Mouse (Mus musculus) cortical plate, adult 2 months (tissue): ENCODE measurements around the gene Spag17. TPM values are rescaled to one million over a fixed set of nuclear protein-coding genes. Genes with fewer than 3 reads are reported as not detected.

Source experiments
- H3K27ac ChIP-seq: fragments of 200-500 bp; 2 replicates; pipeline ENCODE4 v1.5.1; 2012; ENCODE audit warnings: low read length, control low read depth, inconsistent platforms; ENCODE audit not compliant: insufficient read depth
- H3K4me1 ChIP-seq: fragments of 200-500 bp; 2 replicates; pipeline ENCODE4 v1.6.1; 2011; ENCODE audit warnings: low read length; ENCODE audit not compliant: control insufficient read depth, insufficient read depth
- H3K4me3 ChIP-seq: fragments of 200-500 bp; 2 replicates; pipeline ENCODE4 v1.5.1; 2011; ENCODE audit warnings: mild to moderate bottlenecking, low read length, control low read depth; ENCODE audit not compliant: insufficient read depth
- CTCF ChIP-seq: fragments of 200-500 bp; IDR thresholded peaks from 2 replicates; pipeline ENCODE4 v1.5.1; 2011; ENCODE audit warnings: mild to moderate bottlenecking, control low read depth, low read length; ENCODE audit not compliant: insufficient read depth; ENCODE audit errors: extremely low read depth
- POLR2A ChIP-seq: fragments of 200-500 bp; IDR thresholded peaks from 2 replicates; pipeline ENCODE4 v1.6.1; 2011; ENCODE audit warnings: mild to moderate bottlenecking, low read length, control low read depth; ENCODE audit not compliant: insufficient read depth; ENCODE audit errors: extremely low read depth
- polyA plus RNA-seq: library from polyadenylated mRNA; depleted of rRNA; stranded (reverse); fragments of >200 nt; gene quantifications from 2 replicates; pipeline ENCODE4 v1.2.3, GENCODE M21; 2012; rRNA removed

Gene Spag17
- polyA plus RNA-seq, result 0.04 and 0.10 TPM in 2 replicates

DNA sequence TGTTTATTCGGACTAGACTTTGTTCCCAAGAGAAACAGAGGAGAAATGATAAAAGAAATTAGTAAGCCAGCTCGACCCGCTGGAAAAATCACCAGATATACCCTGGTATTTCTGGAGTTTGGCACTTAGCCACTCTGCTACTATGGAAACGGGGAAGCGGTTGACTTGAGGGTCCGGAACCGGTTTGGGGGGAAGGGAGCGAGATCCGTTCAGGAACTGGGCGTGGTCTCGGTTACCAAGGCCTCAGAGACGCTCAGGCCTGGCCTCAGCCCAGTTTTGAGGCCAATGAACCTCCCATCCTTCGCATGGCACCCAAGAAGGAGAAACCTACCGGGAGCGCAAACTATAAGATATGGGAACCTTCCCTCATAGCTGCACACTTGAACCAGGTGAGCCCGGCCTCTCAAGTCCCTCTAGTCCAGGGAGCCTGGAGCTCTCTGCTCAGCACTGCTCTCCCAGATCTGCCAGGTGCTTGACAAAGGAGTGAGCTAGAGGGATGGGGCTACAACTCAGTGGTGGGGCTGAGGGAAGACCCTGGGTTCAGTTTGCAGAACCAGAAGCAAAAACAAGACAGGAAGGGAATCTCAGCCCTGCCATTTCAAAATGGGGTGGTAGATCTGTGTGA lies at the start of gene Spag17:
Gene Spag17 (plus strand): TSS at position 220 of the 625 bp plus-strand sequence.
- TF ChIP-seq POLR2A, result no peak
- TF ChIP-seq CTCF, result no peak
- no peaks in the 10 kb centered on the region for H3K4me1 ChIP-seq

DNA sequence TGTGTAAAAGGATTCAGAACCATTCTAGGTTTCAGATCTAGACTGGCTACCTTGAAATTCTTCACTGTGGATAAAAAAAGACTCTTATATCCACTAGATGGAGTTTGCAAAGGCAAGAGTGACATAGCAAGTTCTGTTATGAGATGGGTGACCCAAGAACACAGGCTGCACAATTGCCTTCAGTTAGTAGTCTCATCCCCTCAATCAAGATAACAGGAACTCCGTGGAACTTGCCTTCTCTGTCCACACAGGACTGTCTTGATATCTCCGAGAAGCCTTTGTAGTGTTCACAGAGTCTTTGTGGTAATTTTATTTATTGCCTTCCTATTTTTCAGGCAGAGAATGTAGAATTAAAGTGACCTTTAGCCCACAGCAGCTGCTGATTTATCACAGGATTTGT lies 42.9 kb upstream of the Spag17 start:
- Histone ChIP-seq H3K4me3 (no peak overlapping the region), H3K27ac (no peak overlapping the region), H3K4me1 (no peaks in the 10 kb centered on the region)
- TF ChIP-seq POLR2A (no peak), CTCF (no peak)

More for the DNA sequence above, at the start of gene Spag17:
- Histone ChIP-seq H3K27ac (no peak within 1 kb of the TSS), H3K4me3 (no peak within 1 kb of the TSS)

DNA sequence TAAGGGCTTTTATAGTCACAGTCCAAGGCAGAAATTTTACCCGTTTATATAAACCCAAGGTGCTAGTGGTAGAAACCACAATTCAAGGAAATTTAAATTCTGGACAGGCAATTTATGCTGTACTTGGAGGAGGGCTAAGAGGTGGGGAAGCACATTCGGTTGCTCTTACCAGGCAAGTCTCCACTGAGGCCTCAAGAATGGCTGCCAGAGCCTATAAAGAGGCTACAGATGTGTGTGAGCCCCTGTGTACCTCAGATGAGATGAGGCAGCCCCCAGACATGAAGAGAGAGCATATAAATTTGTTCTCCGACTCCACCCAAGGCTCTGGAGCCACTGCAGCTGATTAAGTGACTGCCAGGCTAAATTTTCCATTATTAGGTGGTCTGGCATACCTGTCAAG lies 42.4 kb upstream of the Spag17 start:
- TF ChIP-seq POLR2A (no peak), CTCF (no peak)
- Histone ChIP-seq H3K4me3 (no peak overlapping the region), H3K4me1 (no peaks in the 10 kb centered on the region), H3K27ac (no peak overlapping the region)

DNA sequence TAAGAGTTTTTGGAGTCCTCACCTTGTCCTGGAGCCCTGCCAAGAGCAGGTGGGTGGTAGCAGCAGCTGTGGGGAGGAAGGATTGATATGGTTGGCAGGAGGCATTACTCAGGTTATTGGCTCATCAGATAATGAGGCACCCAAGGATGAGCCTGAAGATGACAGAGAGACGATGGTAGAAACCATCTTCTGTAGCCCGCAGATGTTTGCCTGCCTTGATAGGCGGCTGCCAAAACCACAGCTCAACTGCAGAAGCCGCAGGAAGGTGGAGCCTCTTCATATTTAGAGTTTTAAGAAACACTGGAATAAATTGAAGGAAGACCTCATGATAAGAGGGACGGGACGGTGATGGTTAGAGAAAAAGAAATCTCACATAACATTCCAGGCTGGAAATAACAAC lies 42.0 kb upstream of the Spag17 start:
- Histone ChIP-seq H3K27ac (no peak overlapping the region), H3K4me3 (no peak overlapping the region), H3K4me1 (no peaks in the 10 kb centered on the region)
- TF ChIP-seq CTCF, result no peak
- no peak for TF ChIP-seq POLR2A

DNA sequence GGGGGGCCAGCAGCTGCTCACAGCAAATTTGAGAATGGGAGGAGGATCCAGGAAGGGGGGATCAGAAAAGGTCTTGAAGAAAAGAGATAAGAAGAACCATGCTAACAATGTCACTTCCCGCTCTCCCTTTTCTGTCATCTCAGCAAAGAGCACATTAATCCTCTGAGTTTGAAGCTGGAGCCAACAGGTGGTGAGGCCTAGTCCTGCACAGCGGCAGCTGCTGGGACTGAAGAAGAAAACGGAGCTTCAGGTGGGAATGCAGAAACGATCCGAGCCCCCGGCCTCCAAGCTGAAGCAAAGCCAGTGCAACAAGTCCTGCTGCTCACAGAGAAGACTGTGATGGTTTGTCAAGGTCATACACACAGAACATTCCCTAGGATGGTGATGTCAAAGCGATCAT lies 34.3 kb upstream of the Spag17 start:
- H3K27ac ChIP-seq, result no peak overlapping the region
- TF ChIP-seq POLR2A, result no peak
- no peak overlapping the region for H3K4me3 ChIP-seq
- H3K4me1 ChIP-seq, result no peaks in the 10 kb centered on the region

DNA sequence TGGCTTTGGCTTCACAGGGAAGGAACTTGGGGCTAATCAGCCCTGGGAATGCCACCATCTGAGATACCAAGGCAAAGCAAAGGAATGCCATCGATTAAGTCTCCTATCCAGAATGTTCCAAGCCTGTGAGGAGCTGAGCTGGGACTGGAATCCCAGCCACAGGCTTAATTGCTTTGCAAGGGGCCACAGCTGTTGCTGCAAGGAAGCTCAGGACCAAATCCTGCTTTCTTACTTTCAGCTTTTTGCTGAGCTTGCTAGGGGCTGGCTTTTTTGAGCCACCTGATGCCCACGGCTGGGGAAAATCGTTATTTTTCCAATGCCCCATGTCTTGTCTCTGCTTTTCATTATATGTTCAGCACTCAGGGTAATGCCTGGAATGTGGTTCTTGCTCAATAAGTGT lies 30.6 kb upstream of the Spag17 start:
- TF ChIP-seq CTCF, result no peak
- TF ChIP-seq POLR2A, result no peak
- Histone ChIP-seq H3K27ac (no peak overlapping the region), H3K4me1 (no peaks in the 10 kb centered on the region), H3K4me3 (no peak overlapping the region)

DNA sequence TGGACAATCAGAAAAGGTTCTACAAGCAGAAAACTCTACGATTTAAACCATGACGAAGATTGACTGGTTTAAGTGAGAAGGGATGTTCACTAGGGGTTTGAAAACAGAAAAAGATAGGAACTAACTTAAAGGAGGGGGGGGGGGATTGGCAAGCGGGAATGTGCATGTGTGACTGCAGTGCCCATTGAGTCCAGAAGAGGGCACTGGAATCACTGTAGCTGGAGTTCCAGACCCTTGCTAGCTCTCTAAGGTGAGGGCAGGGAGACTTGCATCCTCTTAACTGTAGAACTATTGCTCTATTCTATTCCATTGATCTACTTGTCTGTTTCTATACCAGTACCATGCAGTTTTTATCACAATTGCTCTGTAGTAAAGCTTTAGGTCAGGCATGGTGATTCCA lies 26.3 kb upstream of the Spag17 start:
- Histone ChIP-seq H3K4me3 (no peak overlapping the region), H3K27ac (no peak overlapping the region), H3K4me1 (no peaks in the 10 kb centered on the region)
- no peak for TF ChIP-seq POLR2A

DNA sequence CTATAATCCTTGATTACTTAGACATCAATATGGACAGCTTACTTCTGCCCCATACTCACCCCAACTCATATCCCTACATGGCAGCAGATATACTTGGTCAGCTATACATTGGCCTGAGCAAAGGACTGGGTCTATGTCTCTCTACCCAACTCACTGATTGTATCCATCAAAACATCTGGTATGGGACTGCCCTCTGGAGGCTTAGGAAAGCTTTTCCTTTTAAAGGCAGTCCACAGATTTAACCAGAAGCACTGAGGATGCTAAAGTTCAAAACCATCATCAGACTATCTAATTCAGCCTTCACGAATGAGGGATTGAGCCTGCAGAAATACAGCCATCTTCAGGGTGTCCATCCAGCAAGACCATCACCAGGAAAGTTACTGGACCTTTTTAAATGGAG lies 20.5 kb upstream of the Spag17 start:
- H3K4me1 ChIP-seq, result no peaks in the 10 kb centered on the region
- H3K27ac ChIP-seq, result no peak overlapping the region
- TF ChIP-seq CTCF (no peak), POLR2A (no peak)
- no peak overlapping the region for H3K4me3 ChIP-seq

DNA sequence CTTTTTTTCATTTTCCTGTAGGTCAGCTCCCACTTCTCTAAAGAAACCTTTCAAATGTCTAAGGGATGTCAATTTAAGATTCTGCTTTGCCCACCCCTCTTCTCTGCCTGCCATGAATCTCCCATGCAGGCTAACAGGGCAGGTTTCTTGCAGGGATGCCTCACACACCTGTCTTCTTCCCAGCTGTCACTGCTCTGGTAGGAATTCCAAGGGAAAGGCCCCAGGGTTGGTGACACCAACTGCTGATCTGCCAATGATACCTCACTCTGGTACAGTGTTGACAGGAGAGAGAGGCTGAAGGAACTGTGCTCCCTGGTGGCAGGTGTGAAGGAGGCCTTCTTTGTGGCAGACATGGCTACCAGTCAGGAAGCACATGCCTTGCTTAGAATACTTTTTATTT lies 10.1 kb upstream of the Spag17 start:
- Histone ChIP-seq H3K27ac (no peak overlapping the region), H3K4me1 (no peaks in the 10 kb centered on the region), H3K4me3 (no peak overlapping the region)
- TF ChIP-seq CTCF (no peak), POLR2A (no peak)

DNA sequence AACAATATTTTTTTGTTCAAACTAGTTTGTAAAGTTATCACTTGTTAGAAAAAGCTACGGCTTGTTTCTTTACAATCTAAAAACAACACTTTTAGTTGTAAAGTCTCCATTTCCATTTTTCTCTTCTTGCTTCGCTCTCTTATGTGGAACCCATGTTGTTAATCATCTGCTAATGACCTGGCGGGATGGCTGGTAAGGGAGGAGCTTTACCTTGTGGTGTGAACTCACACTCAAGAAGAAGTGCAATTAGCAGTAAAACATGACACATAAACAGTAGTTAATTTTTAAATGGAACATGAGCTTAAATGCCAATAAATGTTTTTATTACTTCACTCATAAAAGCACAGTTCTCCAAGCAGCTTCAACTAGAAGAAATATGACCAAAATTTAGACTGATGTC lies 3.7 kb upstream of the Spag17 start:
- Histone ChIP-seq H3K27ac (no peak overlapping the region), H3K4me3 (no peak overlapping the region), H3K4me1 (no peaks in the 10 kb centered on the region)
- TF ChIP-seq POLR2A, result no peak
- no peak for TF ChIP-seq CTCF
